Mouse (Mus musculus) MEL (cell line): ENCODE data around the gene Hoxa5. TPM values are rescaled to one million over a fixed set of nuclear protein-coding genes. Genes with fewer than 3 reads are reported as not detected.

ENCODE experiments used
- DNase-seq: peaks from one replicate; pipeline ENCODE4 v3.0.0; 2011; ENCODE audit warnings: low read depth, low spot score
- H3K27ac ChIP-seq: 2 replicates; pipeline ENCODE4 v1.5.1; 2012; ENCODE audit warnings: low read depth, mild to moderate bottlenecking, control low read depth, low read length, moderate library complexity; ENCODE audit not compliant: control insufficient read depth
- H3K27me3 ChIP-seq, 2 experiments: fragments of 150-350 bp in 1 of 2; sonication (generic) in 1 of 2; 2 replicates each; pipeline ENCODE4 v1.6.1; 2012; ENCODE audit warnings: low read length in 2 of 2, mild to moderate bottlenecking in 2 of 2, improper control_type of control experiment in 1 of 2, moderate library complexity in 1 of 2; ENCODE audit not compliant: insufficient read depth in 2 of 2, control insufficient read depth in 1 of 2
- H3K36me3 ChIP-seq, 2 experiments: 2 replicates each; pipeline ENCODE4 v1.6.1; 2012 to 2014; ENCODE audit warnings: low read length in 2 of 2, improper control_type of control experiment in 1 of 2, inconsistent platforms in 1 of 2, mild to moderate bottlenecking in 1 of 2; ENCODE audit not compliant: insufficient read depth in 2 of 2, control insufficient read depth in 1 of 2
- H3K4me1 ChIP-seq, 2 experiments: fragments of 150-350 bp in 1 of 2; sonication (generic) in 1 of 2; 2 replicates each; pipeline ENCODE4 v1.6.1; 2012; ENCODE audit warnings: low read length in 2 of 2, improper control_type of control experiment in 1 of 2, mild to moderate bottlenecking in 1 of 2; ENCODE audit not compliant: insufficient read depth in 2 of 2, control insufficient read depth in 1 of 2
- H3K4me3 ChIP-seq, 2 experiments: fragments of 150-350 bp in 1 of 2; sonication (generic) in 1 of 2; 2 replicates each; pipeline ENCODE4 v1.5.1; 2012; ENCODE audit warnings: low read depth in 2 of 2, low read length in 2 of 2, mild to moderate bottlenecking in 2 of 2, moderate library complexity in 2 of 2, control low read depth in 1 of 2, improper control_type of control experiment in 1 of 2; ENCODE audit not compliant: control insufficient read depth in 1 of 2, insufficient read depth in 1 of 2
- H3K79me2 ChIP-seq: 2 replicates; pipeline ENCODE4 v1.6.1; 2012; ENCODE audit warnings: mild to moderate bottlenecking, low read length, moderate library complexity; ENCODE audit not compliant: control insufficient read depth, poor library complexity, insufficient read depth
- H3K9ac ChIP-seq: 2 replicates; pipeline ENCODE4 v1.6.1; 2012; ENCODE audit warnings: low read depth, mild to moderate bottlenecking, control low read depth, low read length, moderate library complexity; ENCODE audit not compliant: control insufficient read depth, poor library complexity, severe bottlenecking
- H3K9me3 ChIP-seq: fragments of 150-350 bp; sonication (generic); replicated peaks from 2 replicates; pipeline ENCODE4 v1.6.1; 2012; ENCODE audit warnings: mild to moderate bottlenecking, low read length, improper control_type of control experiment, moderate library complexity; ENCODE audit not compliant: insufficient read depth
- CHD2 ChIP-seq: IDR thresholded peaks from 2 replicates; pipeline ENCODE4 v1.6.1; 2011; ENCODE audit warnings: low read length, improper control_type of control experiment
- ETS1 ChIP-seq: IDR thresholded peaks from 2 replicates; pipeline ENCODE4 v1.6.1; 2012; ENCODE audit warnings: low read depth, mild to moderate bottlenecking, inconsistent platforms, low read length, improper control_type of control experiment, moderate library complexity
- GABPA ChIP-seq: IDR thresholded peaks from 2 replicates; pipeline ENCODE4 v1.6.1; 2012; ENCODE audit warnings: low read depth, mild to moderate bottlenecking, inconsistent platforms, low read length, improper control_type of control experiment, moderate library complexity
- GATA1 ChIP-seq: IDR thresholded peaks from 2 replicates; pipeline ENCODE4 v1.6.1; 2011; ENCODE audit warnings: low read depth, low read length, improper control_type of control experiment
- HCFC1 ChIP-seq: IDR thresholded peaks from 2 replicates; pipeline ENCODE4 v1.6.1; 2012; ENCODE audit warnings: low read depth, mild to moderate bottlenecking, inconsistent platforms, low read length, improper control_type of control experiment, moderate library complexity
- JUND ChIP-seq: IDR thresholded peaks from 2 replicates; pipeline ENCODE4 v1.6.1; 2011; ENCODE audit warnings: low read depth, mild to moderate bottlenecking, improper control_type of control experiment, low read length
- KAT2A ChIP-seq: conservative IDR thresholded peaks from 2 replicates; pipeline ENCODE4 v1.6.1; 2012; ENCODE audit warnings: low read depth, low read length, improper control_type of control experiment, inconsistent platforms
- MAFK ChIP-seq: IDR thresholded peaks from 2 replicates; pipeline ENCODE4 v1.6.1; 2011; ENCODE audit warnings: low read depth, mild to moderate bottlenecking, low read length, improper control_type of control experiment, borderline replicate concordance
- MAX ChIP-seq: IDR thresholded peaks from 2 replicates; pipeline ENCODE4 v1.6.1; 2011; ENCODE audit warnings: low read length, improper control_type of control experiment
- MAZ ChIP-seq: IDR thresholded peaks from 2 replicates; pipeline ENCODE4 v1.6.1; 2012; ENCODE audit warnings: low read depth, mild to moderate bottlenecking, inconsistent platforms, low read length, improper control_type of control experiment
- MXI1 ChIP-seq: IDR thresholded peaks from 2 replicates; pipeline ENCODE4 v1.6.1; 2011; ENCODE audit warnings: mild to moderate bottlenecking, low read depth, low read length, improper control_type of control experiment
- MYB ChIP-seq: IDR thresholded peaks from 2 replicates; pipeline ENCODE4 v1.6.1; 2011; ENCODE audit warnings: mild to moderate bottlenecking, low read depth, low read length, improper control_type of control experiment
- MYC ChIP-seq: IDR thresholded peaks from 2 replicates; pipeline ENCODE4 v1.6.1; 2011; ENCODE audit warnings: low read depth, mild to moderate bottlenecking, low read length, improper control_type of control experiment, moderate library complexity
- NRF1 ChIP-seq: IDR thresholded peaks from 2 replicates; pipeline ENCODE4 v1.6.1; 2014; ENCODE audit warnings: low read depth, mild to moderate bottlenecking, inconsistent platforms, low read length, improper control_type of control experiment, moderate library complexity; ENCODE audit not compliant: poor library complexity, insufficient read depth, severe bottlenecking
- POLR2A ChIP-seq, 2 experiments: IDR thresholded peaks; 2 replicates each; pipeline ENCODE4 v1.6.1; 2011 to 2012; ENCODE audit warnings: low read length in 2 of 2, mild to moderate bottlenecking in 2 of 2, control low read depth in 1 of 2, improper control_type of control experiment in 1 of 2, low read depth in 1 of 2, moderate library complexity in 1 of 2; ENCODE audit not compliant: control insufficient read depth in 1 of 2, insufficient read depth in 1 of 2, poor library complexity in 1 of 2
- POLR2AphosphoS5 ChIP-seq: IDR thresholded peaks from 2 replicates; pipeline ENCODE4 v1.6.1; 2012; ENCODE audit warnings: low read depth, borderline replicate concordance, mild to moderate bottlenecking, inconsistent platforms, low read length, moderate library complexity, mixed read lengths
- SIN3A ChIP-seq: IDR thresholded peaks from 2 replicates; pipeline ENCODE4 v1.6.1; 2012; ENCODE audit warnings: low read length, improper control_type of control experiment, inconsistent platforms
- SMC3 ChIP-seq: IDR thresholded peaks from 2 replicates; pipeline ENCODE4 v1.6.1; 2011; ENCODE audit warnings: low read depth, low read length, improper control_type of control experiment
- TAL1 ChIP-seq: IDR thresholded peaks from 2 replicates; pipeline ENCODE4 v1.6.1; 2012; ENCODE audit warnings: mild to moderate bottlenecking, inconsistent platforms, low read length, moderate library complexity, mixed read lengths
- TCF12 ChIP-seq: IDR thresholded peaks from 2 replicates; pipeline ENCODE4 v1.6.1; 2014; ENCODE audit warnings: low read depth, mild to moderate bottlenecking, inconsistent platforms, low read length, improper control_type of control experiment, moderate library complexity
- UBTF ChIP-seq: IDR thresholded peaks from 2 replicates; pipeline ENCODE4 v1.6.1; 2012; ENCODE audit warnings: low read depth, mild to moderate bottlenecking, inconsistent platforms, low read length, improper control_type of control experiment, moderate library complexity, borderline replicate concordance; ENCODE audit not compliant: insufficient read depth
- USF1 ChIP-seq: IDR thresholded peaks from 2 replicates; pipeline ENCODE4 v1.6.1; 2014; ENCODE audit warnings: low read depth, mild to moderate bottlenecking, inconsistent platforms, low read length, improper control_type of control experiment, moderate library complexity
- ZC3H11A ChIP-seq: IDR thresholded peaks from 2 replicates; pipeline ENCODE4 v1.6.1; 2012; ENCODE audit warnings: low read depth, mild to moderate bottlenecking, inconsistent platforms, low read length, improper control_type of control experiment
- ZMIZ1 ChIP-seq: IDR thresholded peaks from 2 replicates; pipeline ENCODE4 v1.6.1; 2012; ENCODE audit warnings: low read depth, mild to moderate bottlenecking, inconsistent platforms, low read length, improper control_type of control experiment, moderate library complexity
- polyA plus RNA-seq, 2 experiments: library from polyadenylated mRNA; stranded (reverse) in 1 of 2; unstranded in 1 of 2; fragments of >175 nt in 1 of 2; fragments of >200 nt in 1 of 2; gene quantifications; 2 replicates each; pipeline versions ENCODE4 v1.2.1 to v1.2.4; 2012; ENCODE audit warnings: low replicate concordance in 2 of 2, low read depth in 1 of 2; ENCODE audit not compliant: insufficient read length in 2 of 2, insufficient read depth in 1 of 2, missing spikeins in 1 of 2
- total RNA-seq: library from RNA; depleted of rRNA; stranded (reverse); fragments of 300-350 nt; gene quantifications from 2 replicates; pipeline ENCODE4 v1.2.3, GENCODE M21; 2012; rRNA removed

The Hoxa5 gene
- total RNA-seq = not detected in 2 replicates
- polyA plus RNA-seq = not detected

GRCm38 (mm10) chr6:52204050-52204752, at the start of gene Hoxa5:
Gene Hoxa5, minus strand, starts transcription at chr6:52204587.
- Histone ChIP-seq H3K27ac (no peak within 1 kb of the TSS), H3K27me3 (no peaks in the 10 kb centered on the region), H3K79me2 (no peaks in the 10 kb centered on the region; the same call in 1 of the 2 replicates), H3K9me3 (no peaks in the 10 kb centered on the region), H3K4me1 (no peaks in the 10 kb centered on the region), H3K36me3 (no peaks in the 10 kb centered on the region), H3K9ac (no peak within 1 kb of the TSS), H3K4me3 (no peak within 1 kb of the TSS)
- DNase-seq = no peak
- no peak for TF ChIP-seq NRF1
- no peak for TF ChIP-seq POLR2A (IDR thresholded peaks at IDR 0.05; ENCODE audit: control insufficient read depth in 1 of 2, insufficient read depth in 1 of 2, low read depth in 1 of 2, low read length in 2 of 2, poor library complexity in 1 of 2)
- no peak for TF ChIP-seq UBTF
- TF ChIP-seq HCFC1 = no peak
- no peak for TF ChIP-seq TCF12
- TF ChIP-seq KAT2A = no peak
- TF ChIP-seq GATA1 = no peak
- TF ChIP-seq TAL1 = no peak
- TF ChIP-seq SIN3A = no peak
- no peak for TF ChIP-seq USF1
- TF ChIP-seq ZC3H11A = no peak
- no peak for TF ChIP-seq MXI1
- TF ChIP-seq MYB = no peak

GRCm38 (mm10) chr6:52253511-52254500, 49.4 kb upstream of the Hoxa5 start:
- no peak for DNase-seq
- H3K9ac ChIP-seq = no peak overlapping the region
- H3K4me1 ChIP-seq = no peaks in the 10 kb centered on the region
- no peak overlapping the region for H3K27ac ChIP-seq
- H3K4me3 ChIP-seq = no peak overlapping the region
- H3K27me3 ChIP-seq = no peaks in the 10 kb centered on the region
- no peaks in the 10 kb centered on the region for H3K9me3 ChIP-seq
- no peaks in the 10 kb centered on the region for H3K79me2 ChIP-seq
- H3K36me3 ChIP-seq = no peaks in the 10 kb centered on the region
- no peak for TF ChIP-seq MXI1
- no peak for TF ChIP-seq MYC
- no peak for TF ChIP-seq POLR2AphosphoS5
- TF ChIP-seq MAX = no peak
- no peak for TF ChIP-seq CHD2
- TF ChIP-seq SMC3 = no peak
- TF ChIP-seq MAFK = no peak
- TF ChIP-seq MAZ = no peak
- no peak for TF ChIP-seq ZMIZ1
- no peak for TF ChIP-seq NRF1
- TF ChIP-seq ZC3H11A = no peak
- no peak for TF ChIP-seq JUND
- no peak for TF ChIP-seq ETS1
- no peak for TF ChIP-seq USF1
- TF ChIP-seq GABPA = no peak
